Mouse (Mus musculus): ENCODE measurements around the gene Tmem106c. TPM values are rescaled to one million over a fixed set of nuclear protein-coding genes. Genes with fewer than 3 reads are reported as not detected.

The Tmem106c gene
- polyA plus RNA-seq, 1 experiment from 2014 or later, result 37.8 TPM

DNA sequence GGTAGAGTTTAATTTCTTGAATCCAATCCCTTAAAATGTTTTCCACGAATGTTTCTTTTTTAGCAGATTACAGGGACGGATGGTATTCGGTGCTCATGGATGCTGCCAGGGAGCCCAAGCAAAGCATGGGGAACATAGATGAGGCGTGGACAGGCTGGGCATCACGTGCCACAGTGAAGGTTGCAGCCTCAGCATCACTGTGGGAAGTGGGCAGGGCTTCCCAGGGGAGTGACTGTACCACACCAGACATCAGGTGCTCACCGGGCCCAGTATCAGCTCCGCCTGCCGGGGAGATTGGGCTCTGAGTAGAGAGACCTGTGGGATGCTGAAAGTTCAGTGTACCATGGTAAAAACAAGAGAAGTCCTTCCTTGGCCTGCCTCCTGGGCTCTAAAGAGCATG, 9.3 kb upstream of the Tmem106c start:
- no peaks in the 10 kb centered on the region for H3K36me3 ChIP-seq
- ATAC-seq (ENCODE audit: insufficient number of reproducible peaks, insufficient read depth, low FRiP score, low TSS enrichment, low read depth), result no peak
- H3K4me3 ChIP-seq, result no peak overlapping the region
- WGBS, result 77% methylated on average over 8 of the region's 8 CpGs
- no peaks in the 10 kb centered on the region for H3K9me3 ChIP-seq
- no peak overlapping the region for H3K27ac ChIP-seq
- peaks cover 24% of the 10 kb centered on the region for H3K4me1 ChIP-seq
- no peak overlapping the region for H3K9ac ChIP-seq
- no peaks in the 10 kb centered on the region; the same call in 1 of the 2 replicates for H3K27me3 ChIP-seq
- no peak overlapping the region for H3K4me2 ChIP-seq

- no peak for ATAC-seq (ENCODE audit: insufficient number of reproducible peaks, insufficient read depth, low FRiP score, low TSS enrichment, low read depth)
- Histone ChIP-seq H3K27ac (no peak overlapping the region), H3K4me2 (no peak overlapping the region), H3K27me3 (no peaks in the 10 kb centered on the region; the same call in 1 of the 2 replicates), H3K9ac (no peak overlapping the region), H3K36me3 (no peaks in the 10 kb centered on the region), H3K4me3 (no peak overlapping the region), H3K4me1 (peaks cover 23% of the 10 kb centered on the region), H3K9me3 (no peaks in the 10 kb centered on the region)
- 50% methylated on average over 1 of the region's 1 CpGs for WGBS
These were observed 8.7 kb upstream of the Tmem106c start for GRCm38 (mm10) chr15:97955286-97955685.

DNA sequence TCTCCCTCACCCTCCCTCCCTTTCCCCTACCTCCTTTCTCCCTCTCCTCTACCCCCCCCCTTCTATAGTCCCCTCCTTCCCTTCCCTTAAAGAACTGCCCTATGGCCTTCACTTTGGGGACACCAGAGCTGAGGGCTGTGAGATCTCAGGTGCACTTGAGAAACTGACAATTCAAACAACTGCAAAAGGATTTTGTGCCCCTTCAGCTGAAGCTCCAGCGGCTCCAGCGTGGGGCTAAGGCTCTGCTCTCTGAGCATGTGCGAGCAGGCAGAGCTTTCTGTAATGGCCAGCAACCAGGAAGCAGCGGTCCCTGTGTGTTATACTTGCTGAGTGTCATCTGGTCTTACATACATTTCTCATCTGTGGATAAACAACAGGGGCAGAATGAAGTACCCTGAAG, 8.3 kb upstream of the Tmem106c start:
- ATAC-seq (ENCODE audit: insufficient number of reproducible peaks, insufficient read depth, low FRiP score, low TSS enrichment, low read depth), result no peak
- H3K4me1 ChIP-seq, result peaks cover 20% of the 10 kb centered on the region
- no peaks in the 10 kb centered on the region for H3K36me3 ChIP-seq
- peak overlapping the region; percentile 1; the same call in 1 of the 2 replicates for H3K4me2 ChIP-seq
- H3K9me3 ChIP-seq, result no peaks in the 10 kb centered on the region
- WGBS, result 9% methylated on average over 4 of the region's 4 CpGs
- no peak overlapping the region for H3K4me3 ChIP-seq
- H3K27me3 ChIP-seq, result no peaks in the 10 kb centered on the region; the same call in 1 of the 2 replicates
- 0 out of 2 replicates have a peak overlapping the region, but pooled peaks have one; percentile 36 for H3K9ac ChIP-seq
- no peak overlapping the region for H3K27ac ChIP-seq

GRCm38 (mm10) chr15:97956416-97956815, 7.6 kb upstream of the Tmem106c start:
- 62% methylated on average over 11 of the region's 11 CpGs for WGBS
- Histone ChIP-seq H3K9me3 (no peaks in the 10 kb centered on the region), H3K4me3 (no peak overlapping the region), H3K4me1 (peaks cover 20% of the 10 kb centered on the region), H3K9ac (0 out of 2 replicates have a peak overlapping the region, but pooled peaks have one; percentile 36), H3K27ac (peak overlapping the region; percentile 7; the same call in 1 of the 2 replicates), H3K36me3 (no peaks in the 10 kb centered on the region), H3K27me3 (no peaks in the 10 kb centered on the region; the same call in 1 of the 2 replicates), H3K4me2 (no peak overlapping the region)
- no peak for ATAC-seq (ENCODE audit: insufficient number of reproducible peaks, insufficient read depth, low FRiP score, low TSS enrichment, low read depth)

DNA sequence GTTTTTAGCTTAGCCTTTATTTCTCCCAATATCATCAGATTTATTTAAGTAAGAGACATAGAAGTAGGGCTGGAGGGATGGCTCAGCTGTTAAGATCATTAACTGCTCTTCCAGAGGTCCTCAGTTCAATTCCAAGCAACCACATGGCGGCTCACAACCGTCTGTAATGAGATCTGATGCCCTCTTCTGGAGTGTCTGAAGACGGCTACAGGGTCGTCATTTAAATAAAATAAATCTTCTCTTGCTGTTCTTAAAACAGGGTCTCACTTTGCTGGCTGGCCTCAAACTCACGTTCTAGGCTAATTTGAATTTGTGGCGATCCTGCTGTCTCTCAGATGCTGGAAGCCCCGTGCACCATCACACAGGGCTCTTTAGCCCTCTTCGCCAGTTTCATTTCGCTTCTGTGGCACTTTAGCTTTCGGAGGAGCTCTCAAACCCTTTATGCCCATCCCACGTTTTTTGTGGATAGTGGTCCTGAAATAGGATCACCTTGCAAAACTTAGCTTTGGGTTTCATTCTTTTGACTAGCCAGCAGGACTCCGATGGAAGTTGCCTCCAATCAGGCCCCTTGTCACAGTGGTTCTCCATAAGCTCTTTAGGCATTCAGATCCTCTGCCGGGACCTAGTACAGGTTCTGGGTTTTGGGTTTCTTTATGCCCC, 541 bp upstream of the Tmem106c start:
- H3K9me3 ChIP-seq, result no peaks in the 10 kb centered on the region
- H3K27me3 ChIP-seq, result no peaks in the 10 kb centered on the region
- peak overlapping the region; percentile 78 for H3K9ac ChIP-seq
- 0 out of 2 replicates have a peak, but pooled peaks cover under 1% of the 10 kb centered on the region for H3K36me3 ChIP-seq
- H3K4me1 ChIP-seq, result peaks cover 5% of the 10 kb centered on the region
- 8% methylated on average over 13 of the region's 13 CpGs for WGBS
- ATAC-seq (ENCODE audit: insufficient number of reproducible peaks, insufficient read depth, low FRiP score, low TSS enrichment, low read depth), result no peak
- H3K4me2 ChIP-seq, result peak overlapping the region; percentile 76
- H3K27ac ChIP-seq, result peak overlapping the region; percentile 73
- peak overlapping the region; percentile 66 for H3K4me3 ChIP-seq

- peak overlapping the region; percentile 76 for H3K4me2 ChIP-seq
- 0 out of 2 replicates have a peak, but pooled peaks cover 3% of the 10 kb centered on the region for H3K36me3 ChIP-seq
- peak overlapping the region; percentile 62; the same call in 1 of the 2 replicates for H3K27ac ChIP-seq
- no peaks in the 10 kb centered on the region for H3K9me3 ChIP-seq
- no peak for ATAC-seq (ENCODE audit: insufficient number of reproducible peaks, insufficient read depth, low FRiP score, low TSS enrichment, low read depth)
- no peaks in the 10 kb centered on the region for H3K27me3 ChIP-seq
- peak overlapping the region; percentile 78 for H3K9ac ChIP-seq
- peak overlapping the region; percentile 66 for H3K4me3 ChIP-seq
- WGBS, result 24% methylated on average over 7 of the region's 7 CpGs
- peaks cover 5% of the 10 kb centered on the region for H3K4me1 ChIP-seq
These were observed 812 bp downstream of the Tmem106c start for GRCm38 (mm10) chr15:97964836-97965187.

GRCm38 (mm10) chr15:97965311-97966045, 1.5 kb downstream of the Tmem106c start:
- Histone ChIP-seq H3K4me1 (peaks cover 5% of the 10 kb centered on the region), H3K9me3 (no peaks in the 10 kb centered on the region), H3K36me3 (0 out of 2 replicates have a peak, but pooled peaks cover 3% of the 10 kb centered on the region), H3K4me2 (peak overlapping the region; percentile 76; the same call in 1 of the 2 replicates), H3K4me3 (no peak overlapping the region), H3K9ac (0 out of 2 replicates have a peak overlapping the region, but pooled peaks have one; percentile 23), H3K27ac (no peak overlapping the region), H3K27me3 (no peaks in the 10 kb centered on the region)
- no peak for ATAC-seq (ENCODE audit: insufficient number of reproducible peaks, insufficient read depth, low FRiP score, low TSS enrichment, low read depth)
- WGBS, result 59% methylated on average over 17 of the region's 17 CpGs

DNA sequence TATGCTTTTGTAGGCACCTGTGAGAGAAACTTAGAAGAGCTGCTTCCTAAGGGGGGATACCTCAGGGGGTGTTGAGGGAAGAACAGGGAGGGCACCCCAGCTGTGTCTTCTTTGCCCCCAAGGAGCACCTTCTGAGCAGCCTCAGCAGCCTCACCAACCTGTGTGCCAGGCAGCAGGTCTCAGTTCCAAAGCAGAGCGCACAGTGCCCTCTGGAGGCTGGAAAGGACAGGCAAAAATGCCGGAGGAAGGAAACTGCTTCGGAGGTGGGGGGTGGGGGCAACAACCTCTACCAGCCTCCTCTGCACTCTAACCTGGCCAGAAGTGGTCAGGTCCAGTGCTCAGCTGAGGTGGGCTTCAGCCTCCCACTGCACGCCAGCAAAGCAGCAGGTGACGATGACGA, 6.3 kb downstream of the Tmem106c start:
- 35% methylated on average over 6 of the region's 6 CpGs for WGBS
- Histone ChIP-seq H3K9me3 (no peaks in the 10 kb centered on the region), H3K27ac (no peak overlapping the region), H3K27me3 (no peaks in the 10 kb centered on the region), H3K36me3 (0 out of 2 replicates have a peak, but pooled peaks cover 5% of the 10 kb centered on the region), H3K4me2 (no peak overlapping the region), H3K4me1 (peaks cover 6% of the 10 kb centered on the region; the same call in 1 of the 2 replicates), H3K4me3 (no peak overlapping the region), H3K9ac (no peak overlapping the region)
- no peak for ATAC-seq (ENCODE audit: insufficient number of reproducible peaks, insufficient read depth, low FRiP score, low TSS enrichment, low read depth)

DNA sequence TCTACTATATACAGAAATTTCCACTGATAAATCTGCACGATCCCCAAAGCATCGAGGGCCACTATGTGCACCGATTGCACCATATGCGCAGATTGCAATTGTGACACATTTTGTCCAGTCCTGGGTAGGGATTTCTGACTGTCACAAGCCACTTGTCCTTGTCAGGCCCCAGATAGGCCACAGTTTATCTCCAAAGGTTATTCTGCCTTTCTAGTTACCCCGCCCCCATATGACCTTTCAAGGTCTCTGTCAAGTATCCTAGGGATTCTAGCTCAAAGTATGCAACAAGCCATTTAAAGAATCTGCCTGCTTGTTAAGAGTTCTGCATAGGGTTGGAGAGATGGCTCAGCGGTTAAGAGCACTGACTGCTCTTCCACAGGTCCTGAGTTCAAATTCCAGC, 8.6 kb downstream of the Tmem106c start:
- Histone ChIP-seq H3K36me3 (peaks cover 28% of the 10 kb centered on the region), H3K9ac (no peak overlapping the region), H3K27ac (no peak overlapping the region), H3K4me1 (peaks cover 6% of the 10 kb centered on the region; the same call in 1 of the 2 replicates), H3K4me3 (no peak overlapping the region), H3K9me3 (no peaks in the 10 kb centered on the region), H3K4me2 (no peak overlapping the region), H3K27me3 (no peaks in the 10 kb centered on the region)
- no peak for ATAC-seq (ENCODE audit: insufficient number of reproducible peaks, insufficient read depth, low FRiP score, low TSS enrichment, low read depth)
- 91% methylated on average over 6 of the region's 6 CpGs for WGBS

DNA sequence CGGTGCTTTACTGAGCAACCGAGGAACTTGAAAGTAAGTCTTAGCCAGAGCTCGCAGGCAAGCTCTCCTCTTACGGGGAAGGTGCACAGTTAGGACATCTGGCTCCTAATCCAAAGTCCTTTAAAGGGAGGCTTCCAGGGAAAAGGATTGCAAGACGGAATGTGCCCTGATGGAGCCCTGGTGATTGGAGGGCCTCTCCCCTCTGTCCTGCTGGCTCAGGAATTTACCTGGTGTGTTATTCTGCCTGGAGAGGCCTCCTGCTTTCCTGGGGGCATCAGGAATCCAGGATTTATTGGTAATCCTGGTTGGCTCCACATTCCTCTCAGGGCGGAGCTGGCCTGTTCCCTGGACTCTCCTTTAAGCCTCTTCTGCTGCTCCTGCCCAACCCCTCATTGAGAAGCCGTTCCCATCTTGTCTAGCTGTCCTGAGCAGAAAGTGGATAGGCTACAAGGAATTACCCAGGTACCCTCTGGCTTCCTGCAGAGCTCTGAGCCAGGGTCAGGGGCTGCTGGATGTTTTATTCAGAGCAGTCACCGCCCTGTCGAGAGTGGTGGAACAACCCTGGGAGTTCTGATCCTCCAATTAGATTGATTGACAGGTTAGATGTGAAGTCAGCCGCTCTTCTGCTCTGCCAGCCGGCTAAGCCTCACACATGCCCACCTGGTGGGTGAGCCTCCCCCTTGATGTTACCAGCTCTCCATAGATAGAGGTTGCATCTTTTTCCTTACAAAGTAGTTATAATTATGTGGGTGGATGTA, 9.4 kb downstream of the Tmem106c start:
- H3K9ac ChIP-seq, result peak overlapping the region; percentile 40; the same call in 1 of the 2 replicates
- H3K36me3 ChIP-seq, result peaks cover 36% of the 10 kb centered on the region
- WGBS, result 25% methylated on average over 11 of the region's 11 CpGs
- no peak for ATAC-seq (ENCODE audit: insufficient number of reproducible peaks, insufficient read depth, low FRiP score, low TSS enrichment, low read depth)
- no peaks in the 10 kb centered on the region for H3K9me3 ChIP-seq
- no peak overlapping the region for H3K4me3 ChIP-seq
- H3K4me2 ChIP-seq, result no peak overlapping the region
- peaks cover 6% of the 10 kb centered on the region; the same call in 1 of the 2 replicates for H3K4me1 ChIP-seq
- no peak overlapping the region for H3K27ac ChIP-seq
- no peaks in the 10 kb centered on the region for H3K27me3 ChIP-seq

GRCm38 (mm10) chr15:97981560-97981959, 17.6 kb downstream of the Tmem106c start:
- Histone ChIP-seq H3K9me3 (no peaks in the 10 kb centered on the region), H3K4me2 (no peak overlapping the region), H3K4me3 (no peak overlapping the region), H3K27me3 (no peaks in the 10 kb centered on the region), H3K4me1 (no peaks in the 10 kb centered on the region), H3K36me3 (peaks cover 100% of the 10 kb centered on the region), H3K27ac (no peak overlapping the region; the same call in 1 of the 2 replicates), H3K9ac (no peak overlapping the region)
- no peak for ATAC-seq (ENCODE audit: insufficient number of reproducible peaks, insufficient read depth, low FRiP score, low TSS enrichment, low read depth)
- 90% methylated on average over 6 of the region's 6 CpGs for WGBS

All from embryonic facial prominence, embryonic 13.5 days (tissue).